Mouse (Mus musculus) liver, postnatal 0 days (tissue): ENCODE results near the gene Gm9945. TPM values are rescaled to one million over a fixed set of nuclear protein-coding genes. Genes with fewer than 3 reads are reported as not detected.
A peak's percentile ranks its signal among the peaks of the same experiment; 100 is the strongest.

Experiments
- ATAC-seq: fragments of 200-750 bp; cut with Nextera tagmentation; 2 replicates; pipeline ENCODE4 v1.8.0; 2017; ENCODE audit warnings: mild to moderate bottlenecking, moderate library complexity
- DNase-seq: peaks from one replicate; pipeline ENCODE4 v3.0.0-alpha.2; 2016
- H3K27ac ChIP-seq: fragments of 300-500 bp; sonication (generic); 2 replicates; pipeline ENCODE4 v1.5.1; 2014; ENCODE audit warnings: antibody characterized with exemption, moderate library complexity, mild to moderate bottlenecking, low read depth
- H3K27me3 ChIP-seq: fragments of 300-500 bp; sonication (generic); 2 replicates; pipeline ENCODE4 v1.6.1; 2014; ENCODE audit warnings: low read length, control low read depth, mixed read lengths; ENCODE audit not compliant: insufficient read depth
- H3K36me3 ChIP-seq: fragments of 300-500 bp; sonication (generic); replicated peaks from 2 replicates; pipeline ENCODE4 v1.6.1; 2014; ENCODE audit warnings: mild to moderate bottlenecking, control low read depth, low read length, moderate library complexity, mixed read lengths; ENCODE audit not compliant: insufficient read depth
- H3K4me1 ChIP-seq: fragments of 300-500 bp; sonication (generic); 2 replicates; pipeline ENCODE4 v1.6.1; 2014; ENCODE audit warnings: antibody characterized with exemption, mild to moderate bottlenecking, control low read depth; ENCODE audit not compliant: insufficient read depth
- H3K4me2 ChIP-seq: fragments of 300-500 bp; sonication (generic); 2 replicates; pipeline ENCODE4 v1.6.1; 2014; ENCODE audit warnings: low read depth, mild to moderate bottlenecking, low read length, moderate library complexity, mixed read lengths
- H3K4me3 ChIP-seq: fragments of 300-500 bp; sonication (generic); 2 replicates; pipeline ENCODE4 v1.5.1; 2014; ENCODE audit warnings: low read depth, low read length
- H3K9ac ChIP-seq: fragments of 300-500 bp; sonication (generic); replicated peaks from 2 replicates; pipeline ENCODE4 v1.6.1; 2014; ENCODE audit warnings: mild to moderate bottlenecking, moderate library complexity
- H3K9me3 ChIP-seq: fragments of 300-500 bp; sonication (generic); 2 replicates; pipeline ENCODE4 v1.6.1; 2016; ENCODE audit warnings: mild to moderate bottlenecking, control low read depth, low read length, mixed read lengths
- CTCF ChIP-seq: sonication (generic); IDR thresholded peaks from 2 replicates; pipeline ENCODE4 v1.5.1; 2016; ENCODE audit warnings: antibody characterized with exemption, low read depth
- EP300 ChIP-seq: IDR thresholded peaks from 2 replicates; pipeline ENCODE4 v1.6.1; 2016; ENCODE audit warnings: antibody characterized with exemption, low read depth, mild to moderate bottlenecking
- WGBS: fragments of 180-500 bp; shearing (Covaris S2); extraction: QIAGEN DNeasy Blood & Tissue Kit; methylation state at CpG from one replicate; pipeline ENCODE4 v1.1.7; 2014; ENCODE audit not compliant: insufficient replicate concordance; 5-methylcytosine and 5-hydroxymethylcytosine counted together
- polyA plus RNA-seq: library from polyadenylated mRNA; unstranded; fragments of >200 nt; fragmentation: Nextera tagmentation; extraction: Ambion mirVana; gene quantifications from 2 replicates; pipeline ENCODE4 v1.2.1, GENCODE M21; 2015

The Gm9945 gene
- polyA plus RNA-seq, 1 experiment from 2014 or later, result 0.15 TPM

GRCm38 (mm10) chr11:53495417-53495816 is 15.5 kb downstream of the Gm9945 start:
- no peak for DNase-seq
- Histone ChIP-seq H3K9me3 (no peaks in the 10 kb centered on the region), H3K9ac (no peak overlapping the region), H3K36me3 (no peaks in the 10 kb centered on the region), H3K27ac (no peak overlapping the region), H3K4me2 (no peak overlapping the region), H3K27me3 (no peaks in the 10 kb centered on the region), H3K4me3 (no peak overlapping the region), H3K4me1 (no peaks in the 10 kb centered on the region)
- TF ChIP-seq EP300 (no peak), CTCF (no peak)
- no peak for ATAC-seq
- 62% methylated on average over 6 of the region's 6 CpGs for WGBS

GRCm38 (mm10) chr11:53496946-53497345 is 17.0 kb downstream of the Gm9945 start:
- ATAC-seq (no peak), DNase-seq (no peak)
- TF ChIP-seq EP300, result no peak
- TF ChIP-seq CTCF, result no peak
- 40% methylated on average over 6 of the region's 6 CpGs for WGBS
- Histone ChIP-seq H3K4me1 (no peaks in the 10 kb centered on the region), H3K36me3 (no peaks in the 10 kb centered on the region), H3K9me3 (no peaks in the 10 kb centered on the region), H3K9ac (no peak overlapping the region), H3K4me2 (no peak overlapping the region), H3K27me3 (no peaks in the 10 kb centered on the region), H3K4me3 (no peak overlapping the region), H3K27ac (no peak overlapping the region)

GRCm38 (mm10) chr11:53500569-53500968 is 20.6 kb downstream of the Gm9945 start:
- Histone ChIP-seq H3K27me3 (no peaks in the 10 kb centered on the region), H3K9ac (no peak overlapping the region), H3K4me2 (no peak overlapping the region), H3K4me1 (no peaks in the 10 kb centered on the region), H3K36me3 (no peaks in the 10 kb centered on the region), H3K27ac (no peak overlapping the region), H3K4me3 (no peak overlapping the region), H3K9me3 (no peaks in the 10 kb centered on the region)
- WGBS, result 15% methylated on average over 11 of the region's 11 CpGs
- DNase-seq, result no peak
- no peak for TF ChIP-seq CTCF
- TF ChIP-seq EP300, result no peak
- ATAC-seq, result no peak

GRCm38 (mm10) chr11:53502039-53502765 is 22.2 kb downstream of the Gm9945 start:
- Histone ChIP-seq H3K36me3 (no peaks in the 10 kb centered on the region), H3K4me2 (no peak overlapping the region), H3K27me3 (no peaks in the 10 kb centered on the region), H3K4me1 (no peaks in the 10 kb centered on the region), H3K9me3 (no peaks in the 10 kb centered on the region), H3K27ac (no peak overlapping the region), H3K4me3 (no peak overlapping the region), H3K9ac (no peak overlapping the region)
- TF ChIP-seq EP300 (no peak), CTCF (peak; percentile 53)
- 56% methylated on average over 8 of the region's 8 CpGs for WGBS
- DNase-seq (no peak), ATAC-seq (no peak)

GRCm38 (mm10) chr11:53503738-53504137 is 23.8 kb downstream of the Gm9945 start:
- H3K27ac ChIP-seq, result no peak overlapping the region
- no peaks in the 10 kb centered on the region for H3K36me3 ChIP-seq
- no peaks in the 10 kb centered on the region for H3K9me3 ChIP-seq
- DNase-seq (no peak), ATAC-seq (no peak)
- H3K4me2 ChIP-seq, result no peak overlapping the region
- H3K27me3 ChIP-seq, result no peaks in the 10 kb centered on the region
- no peaks in the 10 kb centered on the region for H3K4me1 ChIP-seq
- no peak for TF ChIP-seq CTCF
- no peak for TF ChIP-seq EP300
- no peak overlapping the region for H3K9ac ChIP-seq
- 48% methylated on average over 5 of the region's 5 CpGs for WGBS
- no peak overlapping the region for H3K4me3 ChIP-seq

GRCm38 (mm10) chr11:53504376-53504775 is 24.4 kb downstream of the Gm9945 start:
- H3K4me3 ChIP-seq, result no peak overlapping the region
- H3K9me3 ChIP-seq, result no peaks in the 10 kb centered on the region
- no peaks in the 10 kb centered on the region for H3K36me3 ChIP-seq
- H3K9ac ChIP-seq, result no peak overlapping the region
- H3K27me3 ChIP-seq, result no peaks in the 10 kb centered on the region
- WGBS, result 89% methylated on average over 8 of the region's 8 CpGs
- H3K4me1 ChIP-seq, result no peaks in the 10 kb centered on the region
- ATAC-seq (no peak), DNase-seq (no peak)
- H3K4me2 ChIP-seq, result no peak overlapping the region
- TF ChIP-seq EP300, result no peak
- no peak for TF ChIP-seq CTCF
- no peak overlapping the region for H3K27ac ChIP-seq
